Mouse (Mus musculus) right cerebral cortex, postnatal 14 days (tissue): ENCODE data around the gene Krtap4-8.
"Not testable (repeated sequence)": the region's sequence is repeated elsewhere in the genome, so short reads cannot be mapped to it uniquely, and the experiment has no call there.

Experiments used
- DNase-seq: peaks from one replicate; pipeline ENCODE4 v3.0.0; 2022

Gene Krtap4-8

DNA sequence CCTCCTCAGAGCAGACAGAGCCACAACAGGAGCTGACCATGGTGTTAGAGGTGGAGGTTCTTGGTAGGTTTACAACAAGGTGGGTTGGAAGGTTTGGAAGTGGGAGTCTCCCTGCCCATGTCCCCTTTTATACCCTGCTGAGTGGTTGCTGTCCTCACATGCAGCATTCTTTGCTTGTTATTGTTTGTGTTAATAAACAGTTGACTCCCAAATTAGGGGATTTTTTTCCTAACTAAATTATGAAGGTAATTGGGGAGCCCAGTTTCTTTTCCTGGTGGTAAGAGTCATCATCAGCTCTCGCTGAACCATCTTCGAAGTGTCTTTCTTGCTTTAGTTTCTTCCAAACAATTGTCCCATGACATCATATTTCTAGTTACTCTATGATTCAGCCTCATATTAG is at the start of gene Krtap4-8:
Gene Krtap4-8, minus strand, starts transcription at position 101 of the 400 bp plus-strand sequence.
- no peak for DNase-seq

DNA sequence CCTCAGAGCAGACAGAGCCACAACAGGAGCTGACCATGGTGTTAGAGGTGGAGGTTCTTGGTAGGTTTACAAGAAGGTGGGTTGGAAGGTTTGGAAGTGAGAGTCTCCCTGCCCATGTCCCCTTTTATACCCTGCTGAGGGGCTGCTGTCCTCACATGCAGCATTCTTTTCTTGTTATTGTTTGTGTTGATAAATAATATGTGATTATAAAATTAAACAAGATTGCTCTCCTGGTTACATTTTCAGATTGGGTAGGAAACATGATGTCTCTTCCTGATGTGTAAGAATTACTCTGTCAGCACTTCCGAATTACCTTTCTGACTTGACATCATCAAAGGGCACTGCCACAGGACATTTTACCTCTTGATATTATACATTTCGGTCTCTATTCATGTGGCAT is 35.1 kb upstream of the Krtap4-8 start, which contains the start of gene Gm11564:
Gene Gm11564, minus strand, starts transcription at position 101 of the 400 bp plus-strand sequence.
- DNase-seq: not testable (repeated sequence)

DNA sequence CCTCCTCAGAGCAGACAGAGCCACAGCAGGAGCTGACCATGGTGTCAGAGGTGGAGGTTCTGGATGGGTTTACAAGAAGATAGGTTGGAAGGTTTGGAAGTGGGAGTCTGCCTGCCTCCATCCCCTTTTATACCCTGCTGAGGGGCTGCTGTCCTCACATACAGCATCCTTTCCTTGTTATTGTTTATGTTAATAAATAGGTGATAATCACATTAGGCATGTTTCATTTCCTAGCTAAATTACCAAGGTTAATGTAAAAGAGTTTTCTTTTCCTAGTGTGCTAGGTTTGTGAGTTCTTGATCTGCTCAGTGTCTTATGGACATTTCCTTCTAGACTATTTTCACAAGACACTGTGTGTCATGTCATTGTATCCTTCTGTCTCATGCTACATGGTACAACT is 29.3 kb upstream of the Krtap4-8 start, which contains the start of gene Krtap4-13:
Gene Krtap4-13, minus strand, starts transcription at position 101 of the 400 bp plus-strand sequence.
- DNase-seq: not testable (repeated sequence)

DNA sequence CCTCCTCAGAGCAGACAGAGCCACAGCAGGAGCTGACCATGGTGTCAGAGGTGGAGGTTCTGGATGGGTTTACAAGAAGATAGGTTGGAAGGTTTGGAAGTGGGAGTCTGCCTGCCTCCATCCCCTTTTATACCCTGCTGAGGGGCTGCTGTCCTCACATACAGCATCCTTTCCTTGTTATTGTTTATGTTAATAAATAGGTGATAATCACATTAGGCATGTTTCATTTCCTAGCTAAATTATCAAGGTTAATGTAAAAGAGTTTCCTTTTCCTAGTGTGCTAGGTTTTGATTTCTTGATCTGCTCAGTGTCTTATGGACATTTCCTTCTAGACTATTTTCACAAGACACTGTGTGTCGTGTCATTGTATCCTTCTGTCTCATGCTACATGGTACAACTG is 23.8 kb upstream of the Krtap4-8 start, which contains the start of gene Gm11554:
Gene Gm11554, minus strand, starts transcription at position 101 of the 400 bp plus-strand sequence.
- not testable (repeated sequence) for DNase-seq

DNA sequence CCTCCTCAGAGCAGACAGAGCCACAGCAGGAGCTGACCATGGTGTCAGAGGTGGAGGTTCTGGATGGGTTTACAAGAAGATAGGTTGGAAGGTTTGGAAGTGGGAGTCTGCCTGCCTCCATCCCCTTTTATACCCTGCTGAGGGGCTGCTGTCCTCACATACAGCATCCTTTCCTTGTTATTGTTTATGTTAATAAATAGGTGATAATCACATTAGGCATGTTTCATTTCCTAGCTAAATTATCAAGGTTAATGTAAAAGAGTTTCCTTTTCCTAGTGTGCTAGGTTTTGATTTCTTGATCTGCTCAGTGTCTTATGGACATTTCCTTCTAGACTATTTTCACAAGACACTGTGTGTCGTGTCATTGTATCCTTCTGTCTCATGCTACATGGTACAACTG is 18.3 kb upstream of the Krtap4-8 start, which contains the start of gene Gm11569:
Gene Gm11569, minus strand, starts transcription at position 101 of the 400 bp plus-strand sequence.
- DNase-seq: not testable (repeated sequence)

DNA sequence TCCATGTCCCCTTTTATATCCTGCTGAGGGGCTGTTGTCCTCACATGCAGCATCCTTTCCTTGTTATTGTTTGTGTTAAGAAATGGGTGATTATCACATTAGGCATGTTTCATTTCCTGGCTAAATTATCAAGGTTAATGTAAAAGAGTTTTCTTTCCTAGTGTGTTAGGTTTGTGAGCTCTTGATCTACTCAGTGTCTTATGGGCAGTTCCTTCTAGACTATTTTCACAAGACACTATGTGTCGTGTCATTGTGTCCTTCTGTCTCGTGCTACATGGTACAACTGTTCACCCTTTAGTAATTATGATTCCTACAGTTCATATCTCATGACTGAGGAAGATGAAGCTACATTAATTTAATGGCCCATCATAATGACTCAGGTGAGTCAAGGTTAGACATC is 12.9 kb upstream of the Krtap4-8 start, which contains the start of gene Gm11596:
Gene Gm11596, minus strand, starts transcription at position 101 of the 400 bp plus-strand sequence.
- no peak for DNase-seq

DNA sequence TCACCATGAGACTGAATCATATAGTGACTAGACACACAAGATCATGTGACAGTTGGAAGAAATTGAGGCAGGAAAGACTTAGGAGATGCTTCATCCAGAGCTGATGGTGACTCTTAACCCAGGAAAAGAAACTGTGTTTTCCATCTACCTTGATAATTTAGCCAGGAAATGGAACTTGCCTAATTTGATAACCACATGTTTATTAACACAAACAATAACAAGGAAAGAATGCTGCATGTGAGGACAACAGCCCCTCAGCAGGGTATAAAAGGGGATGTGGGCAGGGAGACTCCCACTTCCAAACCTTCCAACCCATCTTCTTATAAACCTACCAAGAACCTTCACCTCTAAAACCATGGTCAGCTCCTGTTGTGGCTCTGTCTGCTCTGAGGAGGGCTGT is 4.4 kb upstream of the Krtap4-8 start, which contains the start of gene Krtap4-9:
Gene Krtap4-9, plus strand, starts transcription at position 301 of the 400 bp plus-strand sequence.
- not testable (repeated sequence) for DNase-seq

DNA sequence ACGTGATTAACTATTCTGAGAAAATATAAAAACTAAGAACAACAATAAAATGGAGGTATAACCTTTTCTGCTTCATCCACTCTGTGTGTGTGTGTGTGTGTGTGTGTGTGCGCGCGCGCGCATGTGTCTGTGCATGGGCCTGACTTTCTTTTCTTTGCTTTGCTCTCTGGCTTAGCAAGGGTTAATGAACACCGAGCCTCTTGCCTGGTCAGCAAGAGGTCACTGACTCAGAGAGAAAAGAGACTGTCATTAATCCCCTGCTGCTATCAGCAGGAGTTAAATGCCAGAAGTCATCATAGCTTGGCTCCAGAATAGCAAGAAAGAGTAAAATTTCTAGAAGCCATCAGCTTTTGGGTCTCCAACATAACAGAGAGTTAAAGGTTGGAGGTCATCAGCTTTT is 2.1 kb downstream of the Krtap4-8 start:
- no peak for DNase-seq

DNA sequence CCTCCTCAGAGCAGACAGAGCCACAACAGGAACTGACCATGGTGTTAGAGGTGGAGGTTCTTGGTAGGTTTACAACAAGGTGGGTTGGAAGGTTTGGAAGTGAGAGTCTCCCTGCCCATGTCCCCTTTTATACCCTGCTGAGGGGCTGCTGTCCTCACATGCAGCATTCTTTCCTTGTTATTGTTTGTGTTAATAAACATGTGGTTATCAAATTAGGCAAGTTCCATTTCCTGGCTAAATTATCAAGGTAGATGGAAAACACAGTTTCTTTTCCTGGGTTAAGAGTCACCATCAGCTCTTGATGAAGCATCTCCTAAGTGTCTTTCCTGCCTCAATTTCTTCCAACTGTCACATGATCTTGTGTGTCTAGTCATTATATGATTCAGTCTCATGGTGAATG is 7.7 kb downstream of the Krtap4-8 start, which contains the start of gene Gm11595:
Gene Gm11595, minus strand, starts transcription at position 101 of the 400 bp plus-strand sequence.
- not testable (repeated sequence) for DNase-seq

DNA sequence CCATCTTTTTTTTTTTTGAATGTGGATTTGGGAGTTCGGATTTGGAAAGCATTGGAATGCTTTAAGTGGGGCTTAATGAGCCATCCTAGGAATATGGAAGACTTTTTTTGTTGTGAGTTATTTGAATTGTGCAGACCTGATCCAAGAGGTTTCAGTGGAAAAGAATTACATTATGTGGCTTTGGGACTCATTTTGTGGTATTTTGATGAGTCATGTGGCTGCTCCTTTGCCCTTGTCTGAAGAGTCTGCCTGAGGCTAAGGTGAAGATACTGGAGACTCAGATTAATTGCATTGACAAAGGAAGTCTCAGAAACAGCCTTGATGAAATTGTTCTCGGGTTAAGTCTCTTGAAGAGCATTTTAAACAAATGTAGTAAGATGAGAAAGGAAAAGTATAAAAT is 12.1 kb downstream of the Krtap4-8 start:
- no peak for DNase-seq

DNA sequence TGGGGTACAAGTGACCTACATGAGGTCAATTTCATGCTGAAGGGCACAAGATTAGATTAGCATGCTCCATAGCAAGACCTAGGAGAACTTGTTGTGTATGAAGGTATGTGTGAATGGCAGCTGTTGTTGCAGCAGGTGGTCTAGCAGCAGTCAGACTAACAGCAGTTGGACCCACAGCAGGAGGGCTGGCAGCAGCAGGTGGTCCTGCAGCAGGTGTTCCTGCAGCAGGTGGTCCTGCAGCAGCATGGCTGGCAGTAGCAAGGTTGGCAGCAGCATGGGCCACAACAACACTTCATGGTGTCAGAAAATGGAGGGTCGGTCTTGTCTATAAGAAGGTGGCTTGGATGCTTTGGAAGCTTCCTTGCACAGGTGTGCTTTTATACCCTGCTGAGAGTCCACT is 21.6 kb downstream of the Krtap4-8 start:
- DNase-seq: no peak

DNA sequence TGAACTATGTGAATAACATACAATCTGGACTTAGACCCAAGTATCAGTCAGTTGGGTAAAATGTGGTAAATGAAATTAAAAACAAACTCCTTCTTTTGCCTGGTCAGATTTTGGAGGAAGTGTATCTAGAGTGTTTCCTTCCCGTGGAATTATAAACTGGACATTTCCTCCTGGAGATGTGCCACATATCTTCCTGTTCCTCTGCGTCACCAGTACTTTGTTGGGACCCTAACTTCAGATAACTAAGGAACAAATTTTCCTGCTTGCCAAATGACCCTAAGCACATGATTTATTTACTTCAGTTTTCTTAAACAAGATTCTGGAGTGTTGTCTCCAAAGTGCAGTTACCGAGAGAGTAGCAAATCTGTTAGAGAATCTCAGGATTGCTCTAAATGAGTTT is 36.5 kb downstream of the Krtap4-8 start:
- DNase-seq: no peak

DNA sequence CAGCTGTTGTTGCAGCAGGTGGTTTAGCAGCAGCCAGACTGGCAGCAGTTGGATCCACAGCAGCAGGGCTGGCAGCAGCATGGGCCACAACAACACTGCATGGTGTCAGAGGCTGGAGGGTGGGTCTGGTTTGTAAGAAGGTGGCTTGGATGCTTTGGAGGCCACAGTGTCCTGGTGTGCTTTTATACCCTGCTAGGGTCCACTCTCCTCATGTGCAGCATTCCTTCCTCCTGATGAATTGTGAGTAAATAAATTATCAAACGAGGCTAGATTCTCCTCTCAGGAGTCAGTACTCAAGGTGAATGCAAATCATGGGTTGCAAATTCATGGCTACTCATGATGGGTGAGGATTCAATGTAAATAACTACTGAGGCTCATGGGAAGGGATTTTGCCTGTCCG is 46.3 kb downstream of the Krtap4-8 start, which contains the start of gene Gm14180:
Gene Gm14180, minus strand, starts transcription at position 101 of the 400 bp plus-strand sequence.
- DNase-seq: no peak
